Mouse (Mus musculus) embryonic facial prominence, embryonic 11.5 days (tissue): ENCODE results near the gene Flvcr2. TPM values are rescaled to one million over a fixed set of nuclear protein-coding genes. Genes with fewer than 3 reads are reported as not detected.

Experiments
- ATAC-seq: fragments of 200-750 bp; cut with Nextera tagmentation; replicated peaks from 2 replicates; pipeline ENCODE4 v1.8.0; 2017; ENCODE audit warnings: low read depth; ENCODE audit not compliant: insufficient number of reproducible peaks, low FRiP score, low TSS enrichment
- DNase-seq: peaks from one replicate; pipeline ENCODE4 v3.0.0-alpha.2; 2015; ENCODE audit warnings: low spot score
- H3K27ac ChIP-seq: fragments of 300-500 bp; sonication (generic); replicated peaks from 2 replicates; pipeline ENCODE4 v1.5.1; 2014; ENCODE audit warnings: mild to moderate bottlenecking, low read depth, low read length, control low read depth
- H3K27me3 ChIP-seq: fragments of 300-500 bp; sonication (generic); 2 replicates; pipeline ENCODE4 v1.6.1; 2014; ENCODE audit warnings: mild to moderate bottlenecking, low read length, moderate library complexity, mixed read lengths; ENCODE audit not compliant: control insufficient read depth, insufficient read depth
- H3K36me3 ChIP-seq: fragments of 300-500 bp; sonication (generic); replicated peaks from 2 replicates; pipeline ENCODE4 v1.6.1; 2014; ENCODE audit warnings: low read depth, mild to moderate bottlenecking, low read length, moderate library complexity, mixed read lengths; ENCODE audit not compliant: control insufficient read depth, insufficient read depth
- H3K4me1 ChIP-seq: fragments of 300-500 bp; sonication (generic); 2 replicates; pipeline ENCODE4 v1.6.1; 2014; ENCODE audit warnings: low read length, mixed read lengths; ENCODE audit not compliant: control insufficient read depth, insufficient read depth
- H3K4me2 ChIP-seq: fragments of 300-500 bp; sonication (generic); 2 replicates; pipeline ENCODE4 v1.6.1; 2014; ENCODE audit warnings: low read depth, mild to moderate bottlenecking, control low read depth, low read length, moderate library complexity
- H3K4me3 ChIP-seq: fragments of 300-500 bp; sonication (generic); 2 replicates; pipeline ENCODE4 v1.5.1; 2014; ENCODE audit warnings: low read depth, low read length, control low read depth
- H3K9ac ChIP-seq: fragments of 300-500 bp; sonication (generic); replicated peaks from 2 replicates; pipeline ENCODE4 v1.6.1; 2014; ENCODE audit warnings: mild to moderate bottlenecking, control low read depth, low read length
- H3K9me3 ChIP-seq: fragments of 300-500 bp; sonication (generic); replicated peaks from 2 replicates; pipeline ENCODE4 v1.6.1; 2016; ENCODE audit warnings: mild to moderate bottlenecking, low read length, inconsistent platforms, mixed read lengths; ENCODE audit not compliant: control insufficient read depth
- WGBS: fragments of 180-500 bp; shearing (Covaris S2); extraction: QIAGEN DNeasy Blood & Tissue Kit; methylation state at CpG from one replicate; pipeline ENCODE4 v1.1.7; 2014; 5-methylcytosine and 5-hydroxymethylcytosine counted together
- microRNA-seq: library from miRNA; unstranded; fragments of <30 nt; microRNA quantifications from one replicate; pipeline ENCODE4, GENCODE M21; 2016; ENCODE audit warnings: borderline number of aligned reads
- polyA plus RNA-seq: library from polyadenylated mRNA; unstranded; fragments of >200 nt; fragmentation: Nextera tagmentation; extraction: Ambion mirVana; gene quantifications from 2 replicates; pipeline ENCODE4 v1.2.1, GENCODE M21; 2014

Gene Flvcr2
- polyA plus RNA-seq, 1 experiment from 2014 or later = 0.93 TPM

DNA sequence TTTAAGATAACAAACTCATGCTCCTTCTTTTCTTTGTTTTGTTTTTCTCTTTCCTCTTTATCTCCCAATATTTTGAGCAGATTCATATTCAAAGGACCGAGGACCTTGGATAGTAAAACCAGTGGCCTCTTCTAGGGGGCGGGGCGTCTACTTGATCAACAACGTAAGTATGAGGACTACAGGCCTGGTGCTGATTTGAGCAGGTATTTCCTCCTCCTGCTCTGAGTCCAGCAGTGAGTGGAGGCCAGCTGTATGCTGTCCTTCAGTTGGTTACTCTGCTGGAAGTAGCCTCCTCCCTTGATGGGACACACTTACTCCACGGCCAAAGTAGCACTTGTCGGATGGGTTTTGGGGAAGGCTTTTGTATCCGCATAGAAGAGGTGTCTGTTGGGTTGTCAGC is 111.0 kb downstream of the Flvcr2 start:
- no peak overlapping the region for H3K4me3 ChIP-seq
- no peak overlapping the region for H3K9ac ChIP-seq
- H3K4me2 ChIP-seq = no peak overlapping the region
- no peak overlapping the region for H3K27ac ChIP-seq
- ATAC-seq = no peak
- no peaks in the 10 kb centered on the region for H3K36me3 ChIP-seq
- WGBS = 90% methylated on average over 7 of the region's 7 CpGs
- no peaks in the 10 kb centered on the region for H3K4me1 ChIP-seq
- DNase-seq = no peak
- H3K27me3 ChIP-seq = no peaks in the 10 kb centered on the region
- H3K9me3 ChIP-seq = no peaks in the 10 kb centered on the region

DNA sequence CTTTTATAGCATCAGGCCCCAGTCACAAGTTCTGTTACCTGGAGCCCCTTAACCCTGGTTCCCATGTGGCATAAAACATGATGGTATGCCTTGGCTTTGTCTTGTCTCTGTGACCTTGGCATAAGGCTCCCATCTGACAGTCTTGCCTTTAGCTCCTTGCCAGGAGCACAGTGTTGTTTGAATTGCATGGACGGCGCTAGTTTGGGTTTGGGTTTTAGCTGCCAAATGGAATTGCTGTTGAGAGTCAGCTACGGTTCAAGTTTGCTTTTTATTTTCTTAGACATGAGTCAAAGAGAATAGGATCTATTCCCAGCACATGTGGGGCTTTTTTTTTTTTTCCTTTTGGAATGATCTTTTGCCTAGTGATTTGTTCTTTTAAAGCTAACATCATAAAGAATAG is 112.8 kb downstream of the Flvcr2 start:
- Histone ChIP-seq H3K4me2 (no peak overlapping the region), H3K9me3 (no peaks in the 10 kb centered on the region), H3K27me3 (no peaks in the 10 kb centered on the region), H3K4me3 (no peak overlapping the region), H3K36me3 (no peaks in the 10 kb centered on the region), H3K27ac (no peak overlapping the region), H3K9ac (no peak overlapping the region), H3K4me1 (peaks cover 2% of the 10 kb centered on the region; the same call in 1 of the 2 replicates)
- WGBS = 82% methylated on average over 3 of the region's 3 CpGs
- DNase-seq = no peak
- ATAC-seq = no peak

DNA sequence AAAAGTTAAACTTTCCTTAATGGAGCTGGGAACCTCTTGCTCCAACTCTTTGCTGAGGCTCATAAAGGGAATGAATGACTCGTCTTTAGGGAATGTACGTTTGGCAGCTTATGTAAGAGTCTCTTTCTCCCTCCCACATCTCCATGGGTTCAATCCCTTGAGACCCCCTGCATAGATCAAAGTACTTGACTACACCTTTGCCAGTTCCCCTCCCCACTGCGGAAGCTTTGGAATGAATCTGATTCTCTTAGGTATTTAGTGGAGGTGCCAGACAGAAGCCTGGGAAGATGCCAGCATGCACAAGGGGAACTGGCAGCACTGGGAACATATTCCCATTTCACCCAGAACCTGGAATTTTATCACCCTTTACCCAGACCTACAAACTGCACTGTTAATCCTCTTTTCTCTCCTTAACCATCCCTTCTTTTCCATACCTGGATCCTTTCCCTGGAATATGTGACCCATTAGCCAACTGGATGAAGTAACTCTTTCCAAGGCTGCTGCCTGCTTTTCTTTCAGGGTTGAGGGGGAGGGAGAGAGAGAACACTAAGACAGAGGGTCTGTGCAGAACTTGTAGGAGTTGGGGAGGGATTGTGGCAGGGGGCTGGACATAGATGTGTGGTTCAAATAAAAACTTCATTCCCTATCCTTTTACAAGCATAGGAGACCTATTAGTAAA is 113.3 kb downstream of the Flvcr2 start:
- H3K4me2 ChIP-seq = no peak overlapping the region
- no peaks in the 10 kb centered on the region for H3K27me3 ChIP-seq
- H3K9ac ChIP-seq = no peak overlapping the region
- no peaks in the 10 kb centered on the region for H3K9me3 ChIP-seq
- H3K27ac ChIP-seq = no peak overlapping the region
- H3K36me3 ChIP-seq = no peaks in the 10 kb centered on the region
- H3K4me3 ChIP-seq = no peak overlapping the region
- H3K4me1 ChIP-seq = peaks cover 2% of the 10 kb centered on the region; the same call in 1 of the 2 replicates
- ATAC-seq = no peak
- DNase-seq = no peak
- 71% methylated on average over 3 of the region's 3 CpGs for WGBS

DNA sequence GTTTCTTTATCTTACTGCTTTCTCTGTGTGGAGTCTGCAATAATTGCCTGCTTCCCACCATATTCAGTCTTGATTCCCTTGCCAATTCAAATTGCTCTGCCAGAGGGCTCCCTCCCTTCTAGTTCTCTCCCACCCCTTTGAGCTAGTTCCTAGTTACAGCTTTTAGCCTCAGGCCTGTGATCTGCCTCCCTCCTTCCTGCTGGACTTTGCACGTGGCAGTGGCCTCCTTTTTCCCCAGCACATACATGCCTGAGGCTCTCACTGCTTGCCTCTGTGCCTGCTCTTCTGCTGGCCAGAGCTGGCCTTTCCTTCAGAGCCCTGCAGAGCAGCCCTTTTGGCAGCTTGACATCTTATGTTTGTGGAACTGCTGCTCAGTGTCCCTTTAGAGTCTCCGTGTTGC is 116.2 kb downstream of the Flvcr2 start:
- ATAC-seq = no peak
- Histone ChIP-seq H3K9ac (no peak overlapping the region), H3K27ac (no peak overlapping the region), H3K4me3 (no peak overlapping the region), H3K4me2 (no peak overlapping the region), H3K36me3 (no peaks in the 10 kb centered on the region), H3K4me1 (peaks cover 2% of the 10 kb centered on the region; the same call in 1 of the 2 replicates), H3K27me3 (no peaks in the 10 kb centered on the region), H3K9me3 (no peaks in the 10 kb centered on the region)
- 24% methylated on average over 2 of the region's 2 CpGs for WGBS
- no peak for DNase-seq

Small RNAs within 50 kb of the gene (microRNA-seq; reads per million reads assigned to microRNA genes)
- gene Gm47285 = not detected

Other genes starting within 250 kb of the Flvcr2 start
- gene Jdp2, start 147.5 kb upstream of the Flvcr2 start, polyA plus RNA-seq = 0.27 and 0.49 TPM in 2 replicates
- gene Batf, start 59.9 kb upstream of the Flvcr2 start, polyA plus RNA-seq = 2.5 and 3.7 TPM in 2 replicates
- gene Erg28, start 78.0 kb downstream of the Flvcr2 start, polyA plus RNA-seq = 115 and 125 TPM in 2 replicates
- gene Ttll5, start 78.1 kb downstream of the Flvcr2 start, polyA plus RNA-seq = 14.3 and 16.4 TPM in 2 replicates